In the genomic region with DNA sequence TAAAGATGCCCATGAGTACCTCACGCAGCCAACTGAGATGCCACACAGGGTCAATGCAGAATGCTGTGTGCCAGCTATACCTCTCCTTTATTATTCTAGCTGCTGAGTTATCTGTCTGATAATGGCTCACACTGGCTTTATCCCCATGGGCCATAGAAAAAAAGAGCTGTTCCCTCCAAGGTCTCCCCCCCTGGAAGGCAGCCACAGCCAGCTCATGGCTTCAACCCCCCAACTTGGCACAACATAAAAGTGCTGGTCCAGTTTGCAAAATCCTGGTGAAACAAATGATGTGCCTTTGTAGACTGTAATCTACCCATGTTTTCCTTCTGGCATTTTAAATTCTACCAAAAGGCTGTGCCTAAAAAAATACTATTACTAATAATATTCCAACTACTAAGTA, we compare ENCODE assay signal across 25 mouse cellular contexts. TPM values are rescaled to one million over a fixed set of nuclear protein-coding genes. Genes with fewer than 3 reads are reported as not detected.
"Had no signal": no experiment of that assay in that cellular context is flagged by ENCODE, and none has a peak within 500 bp of the region (broad histone marks: within the 10 kb centered on the region; RNA-seq: fewer than 3 reads in every experiment).

No protein-coding gene starts in this region.

- H3K36me3 ChIP-seq: kidney, embryonic 15.5 days; limb, embryonic 12.5 days; limb, embryonic 15.5 days; liver, embryonic 15.5 days; lung, embryonic 15.5 days; neural tube, embryonic 12.5 days; neural tube, embryonic 15.5 days had no signal

- H3K27me3 ChIP-seq: kidney, embryonic 15.5 days; limb, embryonic 12.5 days; limb, embryonic 15.5 days; liver, embryonic 15.5 days; lung, embryonic 15.5 days; neural tube, embryonic 12.5 days; neural tube, embryonic 15.5 days had no signal

- DNase-seq: kidney, adult 8-10 months; kidney, postnatal 10 days; kidney, postnatal 36 days; layer of hippocampus, postnatal 36 days; left cerebral cortex, postnatal 4 days; lung, adult 18-20 months; lung, postnatal 4 days; midbrain, embryonic 14.5 days; right cerebral cortex, adult 18-20 months; right cerebral cortex, postnatal 14 days; right cerebral cortex, postnatal 4 days; thymus, adult 2 months; thymus, postnatal 14 days; thymus, postnatal 4 days had no signal

- H3K4me3 ChIP-seq: kidney, embryonic 15.5 days; left cerebral cortex, adult 2 months; limb, embryonic 12.5 days; limb, embryonic 15.5 days; liver, embryonic 15.5 days; lung, embryonic 15.5 days; neural tube, embryonic 12.5 days; neural tube, embryonic 15.5 days had no signal

- H3K9ac ChIP-seq: kidney, embryonic 15.5 days; limb, embryonic 12.5 days; limb, embryonic 15.5 days; liver, embryonic 15.5 days; lung, embryonic 15.5 days; neural tube, embryonic 12.5 days; neural tube, embryonic 15.5 days had no signal

- H3K27ac ChIP-seq: kidney, embryonic 15.5 days; left cerebral cortex, adult 2 months; limb, embryonic 12.5 days; limb, embryonic 15.5 days; liver, embryonic 15.5 days; lung, embryonic 15.5 days; neural tube, embryonic 12.5 days; neural tube, embryonic 15.5 days; stomach, postnatal 0 days had no signal

- H3K9me3 ChIP-seq: kidney, embryonic 15.5 days; limb, embryonic 12.5 days; limb, embryonic 15.5 days; liver, embryonic 15.5 days; lung, embryonic 15.5 days; neural tube, embryonic 12.5 days; neural tube, embryonic 15.5 days had no signal

- H3K4me2 ChIP-seq: kidney, embryonic 15.5 days; limb, embryonic 12.5 days; limb, embryonic 15.5 days; liver, embryonic 11.5 days; liver, embryonic 15.5 days; lung, embryonic 15.5 days; midbrain, embryonic 11.5 days; neural tube, embryonic 12.5 days; neural tube, embryonic 15.5 days had no signal

- H3K4me1 ChIP-seq: kidney, embryonic 15.5 days; limb, embryonic 12.5 days; limb, embryonic 15.5 days; liver, embryonic 15.5 days; lung, embryonic 15.5 days; neural tube, embryonic 12.5 days; neural tube, embryonic 15.5 days had no signal

RNA-seq across cellular contexts. Expression of a gene that starts 46.3 kb away (rescaled TPM):
- polyA plus RNA-seq: liver, embryonic 15.5 days had no signal
